Mouse (Mus musculus): ENCODE measurements around the gene Rrp12. TPM values are rescaled to one million over a fixed set of nuclear protein-coding genes. Genes with fewer than 3 reads are reported as not detected.
A peak's percentile ranks its signal among the peaks of the same experiment; 100 is the strongest.

The Rrp12 gene
- total and polyA plus RNA-seq, 3 experiments, result 6.6 to 17.4 (median 13.7) TPM

DNA sequence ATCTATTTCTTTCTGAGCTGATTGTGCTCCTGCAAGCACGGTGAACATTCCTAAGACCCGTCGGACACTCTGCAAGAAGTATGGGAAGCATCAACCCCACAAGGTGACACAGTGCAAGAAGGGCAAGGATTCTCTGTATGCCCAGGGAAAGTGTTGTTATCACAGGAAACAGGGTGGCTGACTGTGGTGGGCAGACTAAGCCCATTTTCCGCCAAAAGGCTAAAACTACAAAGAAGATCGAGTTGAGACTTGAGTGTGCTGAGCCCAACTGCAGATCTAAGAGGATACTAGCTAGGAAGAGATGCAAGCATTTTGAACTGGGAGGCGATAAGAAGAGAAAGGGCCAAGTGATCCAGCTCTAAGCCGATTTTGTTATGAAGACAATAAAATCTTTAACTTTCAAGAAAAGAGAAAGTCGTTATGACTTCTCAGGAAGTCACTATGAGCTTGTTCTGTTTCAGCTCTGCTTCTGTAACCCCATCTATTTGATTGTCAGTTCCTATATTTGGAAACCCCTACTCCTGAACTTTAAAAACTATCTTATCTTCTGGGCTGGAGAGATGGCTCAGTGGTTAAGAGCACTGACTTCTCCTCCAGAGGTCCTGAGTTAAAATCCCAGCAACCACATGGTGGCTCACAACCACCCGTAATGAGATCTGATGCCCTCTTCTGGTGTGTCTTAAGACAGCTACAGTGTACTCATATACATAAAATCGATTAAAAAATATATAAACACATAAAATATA, 7.0 kb upstream of the Rrp12 start:
- Histone ChIP-seq H3K27me3 (ENCODE audit: control insufficient read depth, insufficient read depth, low read length) (no peaks in the 10 kb centered on the region), H3K4me3 (no peak overlapping the region), H3K79me2 (replicated peaks; ENCODE audit: control insufficient read depth, insufficient read depth, low read length) (no peaks in the 10 kb centered on the region), H3K4me1 (ENCODE audit: control insufficient read depth, insufficient read depth, low read length) (no peaks in the 10 kb centered on the region), H3K27ac (no peak overlapping the region), H3K36me3 (ENCODE audit: control insufficient read depth, insufficient read depth, low read length) (no peaks in the 10 kb centered on the region), H3K9ac (ENCODE audit: low read depth, low read length) (no peak overlapping the region)
- WGBS, result 61% methylated on average over 10 of the region's 10 CpGs
- intact Hi-C loops (cut with DNase I), result no loop called here
- DNase-seq, result no peak
- TF ChIP-seq CTCF (IDR thresholded peaks at IDR 0.05) (no peak), EP300 (IDR thresholded peaks at IDR 0.05; ENCODE audit: insufficient read depth, low read depth, low read length) (no peak), POLR2A (IDR thresholded peaks at IDR 0.05; ENCODE audit: insufficient read depth, low read depth, low read length) (no peak)

DNA sequence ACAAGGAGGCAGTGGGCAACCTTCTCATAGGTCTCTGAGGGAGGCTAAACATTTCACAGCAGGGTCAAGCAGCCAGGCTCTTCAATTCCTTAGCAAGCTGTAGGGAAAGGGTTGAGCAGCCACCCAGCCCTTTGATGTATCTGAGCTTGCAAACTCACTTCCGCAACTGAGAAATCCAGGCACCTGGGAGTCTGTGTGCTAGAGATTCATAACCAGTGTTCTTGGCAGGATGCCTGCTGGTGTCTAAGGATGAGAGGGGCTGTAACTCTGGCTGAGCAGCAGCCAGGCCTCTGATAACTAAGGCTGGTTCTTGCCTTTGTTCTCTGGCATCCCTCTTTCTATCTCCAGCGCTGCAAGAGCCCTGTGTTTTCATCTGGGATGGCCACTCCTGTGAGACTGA, 5.7 kb upstream of the Rrp12 start:
- Histone ChIP-seq H3K79me2 (replicated peaks; ENCODE audit: control insufficient read depth, insufficient read depth, low read length) (no peaks in the 10 kb centered on the region), H3K27ac (no peak overlapping the region), H3K4me1 (ENCODE audit: control insufficient read depth, insufficient read depth, low read length) (no peaks in the 10 kb centered on the region), H3K4me3 (no peak overlapping the region), H3K36me3 (ENCODE audit: control insufficient read depth, insufficient read depth, low read length) (no peaks in the 10 kb centered on the region), H3K9ac (ENCODE audit: low read depth, low read length) (no peak overlapping the region), H3K27me3 (ENCODE audit: control insufficient read depth, insufficient read depth, low read length) (no peaks in the 10 kb centered on the region)
- 47% methylated on average over 2 of the region's 2 CpGs for WGBS
- DNase-seq, result no peak
- intact Hi-C loops (cut with DNase I), result no loop called here
- TF ChIP-seq EP300 (IDR thresholded peaks at IDR 0.05; ENCODE audit: insufficient read depth, low read depth, low read length) (no peak), CTCF (IDR thresholded peaks at IDR 0.05) (no peak)

DNA sequence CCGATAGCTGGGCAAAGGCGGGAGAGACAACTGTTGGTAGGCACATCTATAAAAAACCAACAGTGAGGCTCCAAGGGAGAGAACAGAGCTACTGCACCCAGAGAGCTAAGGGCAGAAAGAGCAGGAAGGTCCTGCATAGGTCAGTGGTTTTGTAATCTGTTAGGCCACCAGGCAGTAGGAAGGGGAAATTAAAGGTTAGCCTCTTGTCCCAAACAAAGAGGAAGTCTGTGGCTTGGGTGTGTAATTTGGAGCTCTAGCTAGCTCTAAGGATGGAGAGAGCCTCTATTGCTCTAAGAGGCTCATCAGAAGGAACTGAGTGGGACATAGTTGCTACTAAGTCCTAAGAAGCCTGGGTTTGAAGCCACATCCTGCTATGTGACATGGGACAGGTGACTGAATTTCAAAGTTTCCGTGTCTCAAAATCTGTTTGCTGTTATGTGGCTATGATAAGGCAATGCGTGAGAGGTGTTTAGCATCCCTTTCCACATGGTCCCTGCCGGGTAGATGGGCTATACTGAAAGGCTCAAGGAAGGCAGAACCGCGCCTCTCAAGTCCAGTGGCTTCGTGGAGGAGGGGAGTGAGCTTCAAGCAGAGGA, 4.6 kb upstream of the Rrp12 start:
- Histone ChIP-seq H3K27ac (no peak overlapping the region), H3K4me3 (no peak overlapping the region), H3K27me3 (ENCODE audit: control insufficient read depth, insufficient read depth, low read length) (no peaks in the 10 kb centered on the region), H3K9ac (ENCODE audit: low read depth, low read length) (no peak overlapping the region), H3K4me1 (ENCODE audit: control insufficient read depth, insufficient read depth, low read length) (no peaks in the 10 kb centered on the region), H3K79me2 (replicated peaks; ENCODE audit: control insufficient read depth, insufficient read depth, low read length) (no peaks in the 10 kb centered on the region), H3K36me3 (ENCODE audit: control insufficient read depth, insufficient read depth, low read length) (no peaks in the 10 kb centered on the region)
- no peak for DNase-seq
- TF ChIP-seq POLR2A (IDR thresholded peaks at IDR 0.05; ENCODE audit: insufficient read depth, low read depth, low read length), result no peak
- TF ChIP-seq CTCF (IDR thresholded peaks at IDR 0.05), result no peak
- no peak for TF ChIP-seq EP300 (IDR thresholded peaks at IDR 0.05; ENCODE audit: insufficient read depth, low read depth, low read length)
- 80% methylated on average over 8 of the region's 8 CpGs for WGBS
- intact Hi-C loops (cut with DNase I), result no loop called here

DNA sequence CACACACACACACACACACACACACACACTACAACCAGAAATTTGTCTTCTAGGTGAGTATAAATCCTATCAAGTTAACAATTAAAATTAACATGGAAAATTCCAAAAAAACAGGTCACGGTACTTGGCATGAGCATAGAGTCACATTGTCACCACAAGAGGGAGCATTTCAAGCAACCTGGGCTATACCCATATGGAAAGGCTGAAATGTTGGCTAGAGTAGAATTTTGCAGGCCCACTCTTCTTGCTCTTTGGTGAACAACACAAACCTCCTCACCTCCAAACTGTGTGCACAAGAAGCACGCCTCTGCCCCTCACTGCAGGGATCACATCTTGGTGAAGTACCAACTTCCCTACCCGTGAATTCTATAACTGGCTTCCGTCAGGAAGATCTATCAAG, 2.9 kb upstream of the Rrp12 start:
- DNase-seq, result peak in 1 of 2 experiments; percentile 23
- H3K27me3 ChIP-seq (ENCODE audit: control insufficient read depth, insufficient read depth, low read length), result no peaks in the 10 kb centered on the region
- H3K4me3 ChIP-seq, result no peak overlapping the region
- intact Hi-C loops (cut with DNase I), result loop anchor here (1.0 to 5.0 kb wide), 2 partner anchors 33 to 127 kb away; partner anchors contain the start of genes Exosc1 and Zdhhc16
- H3K9ac ChIP-seq (ENCODE audit: low read depth, low read length), result no peak overlapping the region
- H3K4me1 ChIP-seq (ENCODE audit: control insufficient read depth, insufficient read depth, low read length), result 0 out of 2 replicates have a peak, but pooled peaks cover 1% of the 10 kb centered on the region
- TF ChIP-seq EP300 (IDR thresholded peaks at IDR 0.05; ENCODE audit: insufficient read depth, low read depth, low read length) (no peak), POLR2A (IDR thresholded peaks at IDR 0.05; ENCODE audit: insufficient read depth, low read depth, low read length) (no peak), CTCF (IDR thresholded peaks at IDR 0.05) (peak; percentile 76)
- WGBS, result 51% methylated on average over 4 of the region's 4 CpGs
- no peaks in the 10 kb centered on the region for H3K79me2 ChIP-seq (replicated peaks; ENCODE audit: control insufficient read depth, insufficient read depth, low read length)
- H3K27ac ChIP-seq, result no peak overlapping the region
- no peaks in the 10 kb centered on the region for H3K36me3 ChIP-seq (ENCODE audit: control insufficient read depth, insufficient read depth, low read length)

DNA sequence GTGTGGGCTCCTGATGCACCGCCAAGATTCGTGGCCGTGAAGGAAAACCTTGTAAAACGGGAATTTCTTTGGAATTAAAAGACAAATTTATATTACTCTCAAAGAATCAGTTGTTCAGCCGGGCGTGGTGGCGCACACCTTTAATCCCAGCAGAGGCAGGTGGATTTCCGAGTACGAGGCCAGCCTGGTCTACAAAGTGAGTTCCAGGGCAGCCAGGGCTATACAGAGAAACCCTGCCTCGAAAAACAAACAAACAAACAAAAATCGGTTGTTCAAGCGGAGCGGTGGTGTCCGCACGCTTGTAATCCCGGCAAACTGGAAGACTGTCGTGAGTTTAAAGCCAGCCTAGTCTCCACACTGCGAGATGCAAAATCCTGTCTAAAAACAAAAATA, 342 bp upstream of the Rrp12 start:
- 13% methylated on average over 18 of the region's 18 CpGs for WGBS
- Histone ChIP-seq H3K27ac (peak overlapping the region; percentile 68), H3K79me2 (replicated peaks; ENCODE audit: control insufficient read depth, insufficient read depth, low read length) (no peaks in the 10 kb centered on the region), H3K9ac (ENCODE audit: low read depth, low read length) (peak overlapping the region; percentile 4; the same call in 1 of the 2 replicates), H3K4me1 (ENCODE audit: control insufficient read depth, insufficient read depth, low read length) (0 out of 2 replicates have a peak, but pooled peaks cover 1% of the 10 kb centered on the region), H3K4me3 (peak overlapping the region; percentile 69), H3K27me3 (ENCODE audit: control insufficient read depth, insufficient read depth, low read length) (no peaks in the 10 kb centered on the region), H3K36me3 (ENCODE audit: control insufficient read depth, insufficient read depth, low read length) (no peaks in the 10 kb centered on the region)
- DNase-seq, result no peak
- intact Hi-C loops (cut with DNase I), result loop anchor here (5.0 kb wide), 1 partner anchor 36 kb away; the partner anchor contains the start of genes Exosc1 and Zdhhc16
- TF ChIP-seq CTCF (IDR thresholded peaks at IDR 0.05) (no peak), EP300 (IDR thresholded peaks at IDR 0.05; ENCODE audit: insufficient read depth, low read depth, low read length) (no peak), POLR2A (IDR thresholded peaks at IDR 0.05; ENCODE audit: insufficient read depth, low read depth, low read length) (no peak)

DNA sequence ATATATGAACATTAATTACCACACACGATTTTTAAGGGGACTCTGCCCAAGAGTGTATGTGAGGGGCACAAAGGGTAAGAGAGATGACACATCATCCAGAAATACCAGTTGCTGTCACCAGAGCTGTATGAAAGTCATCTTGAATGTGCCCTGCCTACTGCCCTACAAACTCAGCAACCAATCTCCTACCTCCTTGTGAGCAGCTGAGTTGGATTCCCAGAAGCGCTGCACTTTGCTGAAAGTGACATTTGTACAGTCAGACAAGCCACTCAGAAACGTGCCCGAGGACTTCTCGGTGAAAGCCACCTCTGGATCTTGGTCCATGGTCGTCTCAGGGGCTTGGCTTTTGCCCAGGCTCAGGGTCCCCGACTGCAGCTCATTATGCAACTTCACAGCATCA, 1.0 kb downstream of the Rrp12 start:
- Histone ChIP-seq H3K27me3 (ENCODE audit: control insufficient read depth, insufficient read depth, low read length) (no peaks in the 10 kb centered on the region), H3K4me1 (ENCODE audit: control insufficient read depth, insufficient read depth, low read length) (0 out of 2 replicates have a peak, but pooled peaks cover 1% of the 10 kb centered on the region), H3K79me2 (replicated peaks; ENCODE audit: control insufficient read depth, insufficient read depth, low read length) (no peaks in the 10 kb centered on the region), H3K4me3 (peak overlapping the region; percentile 69), H3K27ac (peak overlapping the region; percentile 68), H3K9ac (ENCODE audit: low read depth, low read length) (no peak overlapping the region), H3K36me3 (ENCODE audit: control insufficient read depth, insufficient read depth, low read length) (no peaks in the 10 kb centered on the region)
- WGBS, result 26% methylated on average over 7 of the region's 7 CpGs
- intact Hi-C loops (cut with DNase I), result loop anchor here (5.0 kb wide), 1 partner anchor 37 kb away; the partner anchor contains the start of genes Exosc1 and Zdhhc16
- TF ChIP-seq POLR2A (IDR thresholded peaks at IDR 0.05; ENCODE audit: insufficient read depth, low read depth, low read length) (no peak), EP300 (IDR thresholded peaks at IDR 0.05; ENCODE audit: insufficient read depth, low read depth, low read length) (no peak), CTCF (IDR thresholded peaks at IDR 0.05) (no peak)
- peak; percentile 29 to 30 for DNase-seq
